Mouse (Mus musculus): Measurements from ENCODE around the gene Hrh3. TPM values are rescaled to one million over a fixed set of nuclear protein-coding genes. Genes with fewer than 3 reads are reported as not detected.

Gene Hrh3
- not detected in 2 replicates for polyA plus RNA-seq (2015; fragmentation: Nextera tagmentation; extraction: Ambion mirVana)

DNA sequence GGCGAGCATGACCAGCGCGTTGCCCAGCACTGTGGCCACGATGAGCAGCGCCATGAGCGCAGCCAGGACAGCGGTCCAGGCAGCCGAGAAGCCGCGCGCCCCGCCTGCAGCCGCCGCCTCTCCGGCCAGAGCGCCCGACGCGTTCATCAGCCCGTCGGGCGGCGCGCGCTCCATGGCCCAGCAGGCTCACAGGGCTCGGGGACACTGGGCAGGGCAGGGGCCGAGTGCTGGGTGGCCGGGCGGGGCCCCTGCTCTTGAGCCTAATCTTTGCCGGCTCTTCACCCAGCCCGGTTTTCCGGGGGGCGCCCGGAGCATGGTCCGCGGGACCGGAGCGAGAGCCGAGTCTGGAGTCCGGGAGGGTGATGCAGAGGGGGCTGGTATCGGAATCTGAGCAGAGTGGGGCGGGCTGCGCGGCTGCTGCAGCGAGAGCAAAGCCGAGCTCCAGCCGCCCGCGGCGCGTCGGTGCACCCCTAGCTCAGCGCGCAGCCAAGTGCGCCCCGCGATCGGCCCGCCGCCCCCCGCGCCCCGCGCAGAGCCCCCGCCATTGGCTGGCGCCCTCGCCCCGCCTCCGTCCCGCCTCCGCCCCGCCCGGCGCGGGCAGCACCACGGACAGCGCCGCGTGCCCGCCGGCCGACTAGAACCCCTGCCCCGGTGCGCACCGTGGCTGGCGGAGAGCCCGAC lies at the start of gene Hrh3:
Gene Hrh3, minus strand, starts transcription at position 511 of the 681 bp plus-strand sequence.
- H3K9ac ChIP-seq: peak within 1 kb of the TSS; percentile 39; the same call in 1 of the 2 replicates
- WGBS: under 1% methylated on average over 67 of the region's 87 CpGs
- no peaks in the 10 kb centered on the region for H3K9me3 ChIP-seq

DNA sequence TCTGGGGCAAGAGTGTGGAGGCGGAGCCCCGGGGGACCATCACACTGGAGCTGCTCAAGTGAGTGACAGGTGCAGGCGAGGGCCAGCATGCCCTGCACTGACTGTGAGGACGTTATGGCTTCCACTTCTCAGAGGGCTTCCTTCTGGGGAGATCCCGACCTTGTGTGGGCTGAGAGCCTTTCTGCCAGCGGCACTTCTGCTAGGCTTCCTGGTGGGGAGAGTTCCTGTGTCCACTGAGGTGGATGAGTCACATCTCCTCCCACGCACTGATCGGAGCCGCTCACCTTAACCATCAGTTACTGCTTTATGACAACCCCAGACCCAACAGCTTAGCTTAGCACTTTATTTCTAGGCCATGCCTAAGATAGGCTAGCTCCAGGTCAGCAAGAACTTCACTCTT lies 44.3 kb upstream of the Hrh3 start:
- ATAC-seq (ENCODE audit: low FRiP score, low read depth): no peak
- H3K36me3 ChIP-seq: peaks cover 92% of the 10 kb centered on the region
- 82% methylated on average over 9 of the region's 9 CpGs for WGBS
- H3K4me2 ChIP-seq (replicated peaks): no peak overlapping the region
- no peaks in the 10 kb centered on the region for H3K4me1 ChIP-seq
- no peak overlapping the region for H3K27ac ChIP-seq
- H3K4me3 ChIP-seq: no peak overlapping the region
- no peaks in the 10 kb centered on the region for H3K9me3 ChIP-seq
- no peak overlapping the region for H3K9ac ChIP-seq
- H3K27me3 ChIP-seq: no peaks in the 10 kb centered on the region

More for the DNA sequence above, at the start of gene Hrh3:
- peaks cover 24% of the 10 kb centered on the region for H3K4me1 ChIP-seq
- H3K36me3 ChIP-seq: no peaks in the 10 kb centered on the region
- peak within 1 kb of the TSS; percentile 98 for H3K4me2 ChIP-seq (replicated peaks)
- peak; percentile 90 for ATAC-seq (ENCODE audit: low FRiP score, low read depth)
- peak within 1 kb of the TSS; percentile 55 for H3K4me3 ChIP-seq
- no peak within 1 kb of the TSS for H3K27ac ChIP-seq
- peaks cover 84% of the 10 kb centered on the region for H3K27me3 ChIP-seq

DNA sequence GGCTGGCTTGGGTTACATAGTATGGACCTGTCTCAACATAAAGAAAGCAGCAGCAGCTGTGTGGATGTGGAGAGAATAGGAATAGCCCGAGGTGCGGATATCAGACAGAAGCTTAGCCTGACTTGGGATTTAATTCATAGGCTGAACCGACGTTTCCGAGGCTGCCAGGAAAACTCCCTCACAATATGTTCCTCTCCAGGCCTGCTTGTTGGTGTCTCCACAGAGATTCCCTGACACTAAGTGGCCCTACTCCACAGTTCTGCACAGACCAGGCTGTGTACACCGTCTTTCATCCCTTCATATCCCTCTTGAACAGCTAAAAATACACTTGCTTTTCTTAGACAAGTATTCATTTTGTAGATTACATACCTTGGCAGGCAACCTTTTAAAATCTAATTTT lies 43.1 kb upstream of the Hrh3 start:
- 85% methylated on average over 6 of the region's 6 CpGs for WGBS
- Histone ChIP-seq H3K36me3 (peaks cover 88% of the 10 kb centered on the region), H3K4me2 (replicated peaks) (no peak overlapping the region), H3K27me3 (no peaks in the 10 kb centered on the region), H3K9ac (no peak overlapping the region), H3K27ac (no peak overlapping the region), H3K4me1 (no peaks in the 10 kb centered on the region), H3K9me3 (no peaks in the 10 kb centered on the region), H3K4me3 (no peak overlapping the region)
- no peak for ATAC-seq (ENCODE audit: low FRiP score, low read depth)

DNA sequence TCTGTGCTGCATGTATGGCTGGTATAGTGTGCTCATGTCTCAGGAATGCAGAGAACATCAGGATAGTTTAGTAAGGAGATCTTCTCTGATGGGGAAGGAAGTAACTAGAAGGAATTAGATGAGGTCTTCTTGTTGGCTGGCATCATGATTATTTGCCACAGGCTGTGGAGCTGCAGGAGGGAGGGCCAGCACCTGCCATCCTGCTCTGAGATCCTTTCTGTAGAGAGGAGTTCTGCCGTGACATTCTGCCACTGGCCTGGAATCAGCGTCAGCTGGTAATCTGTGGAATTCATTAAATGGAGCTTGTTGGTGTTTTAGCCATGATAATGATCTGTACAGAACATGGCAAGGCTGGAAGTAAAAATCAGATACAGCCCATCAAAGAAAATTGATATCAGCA lies 41.8 kb upstream of the Hrh3 start:
- H3K4me1 ChIP-seq: no peaks in the 10 kb centered on the region
- no peak for ATAC-seq (ENCODE audit: low FRiP score, low read depth)
- no peak overlapping the region for H3K4me2 ChIP-seq (replicated peaks)
- peaks cover 83% of the 10 kb centered on the region for H3K36me3 ChIP-seq
- no peak overlapping the region for H3K4me3 ChIP-seq
- H3K27me3 ChIP-seq: no peaks in the 10 kb centered on the region
- no peak overlapping the region for H3K9ac ChIP-seq
- H3K27ac ChIP-seq: no peak overlapping the region
- 78% methylated on average over 2 of the region's 2 CpGs for WGBS
- H3K9me3 ChIP-seq: no peaks in the 10 kb centered on the region

DNA sequence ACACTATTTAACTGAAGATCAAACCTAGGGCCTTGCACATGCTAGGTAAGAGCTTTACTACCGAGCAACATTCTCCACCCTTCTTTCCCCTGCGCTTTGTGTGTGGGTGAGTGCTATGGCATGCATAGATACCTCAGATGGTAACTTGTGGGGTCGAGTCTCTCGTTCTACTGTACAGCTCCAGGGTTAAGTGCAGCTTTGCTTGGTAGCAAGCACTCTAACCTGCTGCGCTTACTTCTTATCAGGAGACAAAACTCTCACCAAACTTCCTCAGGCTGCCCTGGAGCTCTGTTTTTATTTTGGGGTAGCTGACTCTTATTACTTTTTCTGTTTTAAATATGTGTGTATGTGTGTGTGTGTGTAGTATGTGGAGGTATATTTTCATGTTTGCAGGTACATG lies 31.1 kb upstream of the Hrh3 start:
- WGBS: 76% methylated on average over 5 of the region's 5 CpGs
- H3K4me3 ChIP-seq: no peak overlapping the region
- H3K9me3 ChIP-seq: no peaks in the 10 kb centered on the region
- H3K27ac ChIP-seq: no peak overlapping the region
- H3K4me1 ChIP-seq: no peaks in the 10 kb centered on the region
- no peak for ATAC-seq (ENCODE audit: low FRiP score, low read depth)
- no peak overlapping the region for H3K4me2 ChIP-seq (replicated peaks)
- H3K27me3 ChIP-seq: no peaks in the 10 kb centered on the region
- peaks cover 30% of the 10 kb centered on the region for H3K36me3 ChIP-seq
- H3K9ac ChIP-seq: no peak overlapping the region

DNA sequence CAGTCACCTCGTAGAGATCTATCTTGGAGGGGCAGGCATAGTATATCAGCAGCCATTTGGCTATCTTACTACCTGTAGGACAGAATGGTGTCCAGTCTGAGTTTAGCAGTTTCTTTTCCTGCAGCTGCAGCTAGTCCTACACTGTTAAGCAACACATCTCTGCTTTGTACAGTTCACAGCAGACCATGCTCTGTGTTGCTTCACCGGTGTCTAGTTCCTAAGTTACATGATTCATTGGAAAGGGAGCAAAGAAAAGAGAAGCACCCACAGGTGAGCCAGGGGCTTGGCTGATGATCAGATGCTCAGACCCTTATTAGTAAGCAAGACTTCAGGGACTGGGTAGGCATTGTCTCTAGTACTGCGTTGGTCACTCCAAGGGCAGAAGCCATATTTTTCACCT lies 29.6 kb upstream of the Hrh3 start:
- 80% methylated on average over 3 of the region's 3 CpGs for WGBS
- H3K27ac ChIP-seq: no peak overlapping the region

DNA sequence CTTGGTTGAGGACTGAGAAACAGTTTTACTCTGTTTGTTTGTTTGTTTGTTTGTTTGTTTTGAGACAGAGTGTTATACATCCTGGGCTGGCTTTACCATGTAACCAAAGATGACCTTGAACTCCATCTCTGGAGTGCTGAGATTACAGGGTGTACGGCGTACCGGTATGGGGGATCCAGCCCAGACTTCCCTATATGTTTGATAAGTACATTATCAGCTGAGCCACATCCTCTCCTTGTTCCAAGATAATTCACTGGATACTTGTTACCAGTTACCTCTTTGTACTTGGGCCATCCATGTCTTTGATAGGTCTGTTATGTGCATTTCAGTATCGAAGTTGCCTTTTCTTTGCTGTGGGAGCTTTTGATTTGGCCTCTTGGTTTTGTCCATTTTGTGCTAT lies 28.9 kb upstream of the Hrh3 start:
- H3K4me2 ChIP-seq (replicated peaks): no peak overlapping the region
- ATAC-seq (ENCODE audit: low FRiP score, low read depth): no peak
- 94% methylated on average over 4 of the region's 4 CpGs for WGBS
- H3K9me3 ChIP-seq: no peaks in the 10 kb centered on the region
- H3K36me3 ChIP-seq: peaks cover 10% of the 10 kb centered on the region
- no peak overlapping the region for H3K27ac ChIP-seq
- H3K9ac ChIP-seq: no peak overlapping the region
- no peaks in the 10 kb centered on the region for H3K27me3 ChIP-seq
- H3K4me3 ChIP-seq: no peak overlapping the region
- no peaks in the 10 kb centered on the region for H3K4me1 ChIP-seq

More for the DNA sequence above, 29.6 kb upstream of the Hrh3 start:
- Histone ChIP-seq H3K4me1 (no peaks in the 10 kb centered on the region), H3K36me3 (peaks cover 16% of the 10 kb centered on the region), H3K9ac (no peak overlapping the region), H3K27me3 (no peaks in the 10 kb centered on the region), H3K4me3 (no peak overlapping the region), H3K9me3 (no peaks in the 10 kb centered on the region), H3K4me2 (replicated peaks) (no peak overlapping the region)
- ATAC-seq (ENCODE audit: low FRiP score, low read depth): no peak

DNA sequence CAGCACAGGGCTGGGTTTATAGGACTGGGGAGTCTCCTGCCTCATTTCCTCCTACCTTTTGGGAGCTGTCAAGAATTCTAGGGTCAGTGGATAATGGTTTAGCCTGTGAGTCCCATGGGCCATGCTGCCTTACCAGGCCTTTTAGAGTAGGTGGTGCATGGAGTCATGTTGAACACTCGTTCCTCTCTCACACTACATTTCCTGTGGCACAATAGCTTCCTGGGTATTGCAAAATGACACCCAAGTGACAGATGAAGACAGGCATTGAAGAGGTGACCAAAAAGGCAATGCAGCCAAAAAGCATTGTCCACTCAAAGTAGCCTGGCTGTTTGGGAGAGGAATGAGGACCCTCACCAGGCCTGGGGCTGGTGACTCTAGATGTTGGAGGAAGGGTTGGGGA lies 23.4 kb upstream of the Hrh3 start:
- no peak for ATAC-seq (ENCODE audit: low FRiP score, low read depth)
- H3K27me3 ChIP-seq: no peaks in the 10 kb centered on the region
- H3K9me3 ChIP-seq: no peaks in the 10 kb centered on the region
- H3K9ac ChIP-seq: no peak overlapping the region
- H3K4me3 ChIP-seq: no peak overlapping the region
- H3K27ac ChIP-seq: no peak overlapping the region
- peaks cover 24% of the 10 kb centered on the region for H3K4me1 ChIP-seq
- H3K4me2 ChIP-seq (replicated peaks): no peak overlapping the region
- whole genome bisulfite sequencing: 54% methylated on average over 1 of the region's 1 CpGs
- H3K36me3 ChIP-seq: peaks cover 9% of the 10 kb centered on the region

DNA sequence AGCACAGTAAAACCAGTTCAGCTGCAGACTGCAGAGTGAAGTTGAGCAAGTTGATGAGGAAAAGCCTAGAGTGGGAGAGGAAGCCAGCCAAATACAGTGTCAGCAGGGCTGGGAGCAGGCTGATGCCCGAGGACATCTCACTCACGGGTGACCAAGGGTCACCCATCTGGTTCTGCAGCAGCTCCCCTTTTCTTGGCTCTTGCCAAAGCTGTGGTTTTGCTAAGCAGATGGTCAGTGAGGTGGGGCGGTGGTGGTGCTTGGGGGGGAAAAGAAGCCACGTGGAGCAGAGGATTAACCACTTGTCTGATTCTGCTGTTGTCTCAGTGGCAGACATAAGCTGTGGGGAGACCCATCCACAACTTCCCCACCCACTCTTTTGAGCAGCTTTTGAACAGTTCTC lies 21.9 kb upstream of the Hrh3 start:
- Histone ChIP-seq H3K4me2 (replicated peaks) (no peak overlapping the region), H3K4me3 (no peak overlapping the region), H3K27ac (no peak overlapping the region), H3K27me3 (no peaks in the 10 kb centered on the region), H3K9ac (0 out of 2 replicates have a peak overlapping the region, but pooled peaks have one; percentile 19), H3K4me1 (peaks cover 24% of the 10 kb centered on the region), H3K36me3 (peaks cover 9% of the 10 kb centered on the region), H3K9me3 (no peaks in the 10 kb centered on the region)
- WGBS: 20% methylated on average over 4 of the region's 4 CpGs
- ATAC-seq (ENCODE audit: low FRiP score, low read depth): no peak

DNA sequence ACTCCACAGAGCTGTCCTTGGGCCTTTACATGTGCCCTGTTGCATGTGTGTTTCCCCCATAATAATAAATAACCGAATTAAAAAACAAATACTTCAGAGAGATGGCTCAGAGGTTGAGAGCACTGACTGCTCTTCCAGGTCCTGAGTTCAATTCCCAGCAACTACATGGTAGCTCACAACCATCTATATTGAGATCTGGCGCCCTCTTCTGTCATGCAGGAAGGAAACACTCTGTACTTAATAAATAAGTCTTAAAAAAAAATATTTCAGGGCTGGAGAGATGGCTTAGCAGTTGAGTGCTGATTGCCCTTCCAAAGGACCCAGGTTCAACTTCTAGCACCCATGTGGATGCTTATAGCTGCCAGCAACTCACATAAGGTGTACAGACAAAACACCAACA lies 19.9 kb upstream of the Hrh3 start:
- H3K4me1 ChIP-seq: peaks cover 33% of the 10 kb centered on the region
- peaks cover 9% of the 10 kb centered on the region for H3K36me3 ChIP-seq
- 86% methylated on average over 2 of the region's 2 CpGs for WGBS
- no peaks in the 10 kb centered on the region for H3K27me3 ChIP-seq
- no peak overlapping the region for H3K27ac ChIP-seq
- H3K4me3 ChIP-seq: no peak overlapping the region
- H3K4me2 ChIP-seq (replicated peaks): no peak overlapping the region
- no peak overlapping the region for H3K9ac ChIP-seq
- no peaks in the 10 kb centered on the region for H3K9me3 ChIP-seq
- no peak for ATAC-seq (ENCODE audit: low FRiP score, low read depth)

DNA sequence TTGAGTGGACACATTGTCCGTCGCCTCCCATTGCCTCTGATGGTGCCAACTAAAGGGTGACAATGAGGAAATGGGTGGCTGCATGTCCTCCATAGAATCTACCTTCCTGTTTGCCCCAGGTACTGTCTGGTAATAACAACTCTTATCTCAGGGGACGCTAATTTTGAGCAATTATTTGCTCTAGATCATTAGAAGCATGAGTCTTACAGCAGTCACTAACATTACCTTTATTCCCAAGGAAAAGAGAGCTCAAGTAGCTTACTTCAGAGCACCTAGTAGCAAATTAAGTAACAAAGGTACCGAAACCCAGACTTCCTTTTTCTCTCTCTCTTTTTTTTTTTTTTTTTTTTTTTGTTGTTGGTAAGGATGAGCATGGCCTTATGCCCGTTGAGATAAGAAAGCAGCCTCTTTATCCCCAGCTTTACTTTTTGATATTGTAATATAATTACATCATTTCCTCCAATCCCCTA lies 16.0 kb upstream of the Hrh3 start:
- ATAC-seq (ENCODE audit: low FRiP score, low read depth): no peak
- H3K9ac ChIP-seq: peak overlapping the region; percentile 90
- H3K36me3 ChIP-seq: peaks cover 9% of the 10 kb centered on the region
- H3K9me3 ChIP-seq: no peaks in the 10 kb centered on the region
- H3K4me2 ChIP-seq (replicated peaks): peak overlapping the region; percentile 94
- no peak overlapping the region for H3K27ac ChIP-seq
- H3K27me3 ChIP-seq: peaks cover 10% of the 10 kb centered on the region
- WGBS: 68% methylated on average over 5 of the region's 5 CpGs
- peaks cover 22% of the 10 kb centered on the region for H3K4me1 ChIP-seq
- peak overlapping the region; percentile 93 for H3K4me3 ChIP-seq

DNA sequence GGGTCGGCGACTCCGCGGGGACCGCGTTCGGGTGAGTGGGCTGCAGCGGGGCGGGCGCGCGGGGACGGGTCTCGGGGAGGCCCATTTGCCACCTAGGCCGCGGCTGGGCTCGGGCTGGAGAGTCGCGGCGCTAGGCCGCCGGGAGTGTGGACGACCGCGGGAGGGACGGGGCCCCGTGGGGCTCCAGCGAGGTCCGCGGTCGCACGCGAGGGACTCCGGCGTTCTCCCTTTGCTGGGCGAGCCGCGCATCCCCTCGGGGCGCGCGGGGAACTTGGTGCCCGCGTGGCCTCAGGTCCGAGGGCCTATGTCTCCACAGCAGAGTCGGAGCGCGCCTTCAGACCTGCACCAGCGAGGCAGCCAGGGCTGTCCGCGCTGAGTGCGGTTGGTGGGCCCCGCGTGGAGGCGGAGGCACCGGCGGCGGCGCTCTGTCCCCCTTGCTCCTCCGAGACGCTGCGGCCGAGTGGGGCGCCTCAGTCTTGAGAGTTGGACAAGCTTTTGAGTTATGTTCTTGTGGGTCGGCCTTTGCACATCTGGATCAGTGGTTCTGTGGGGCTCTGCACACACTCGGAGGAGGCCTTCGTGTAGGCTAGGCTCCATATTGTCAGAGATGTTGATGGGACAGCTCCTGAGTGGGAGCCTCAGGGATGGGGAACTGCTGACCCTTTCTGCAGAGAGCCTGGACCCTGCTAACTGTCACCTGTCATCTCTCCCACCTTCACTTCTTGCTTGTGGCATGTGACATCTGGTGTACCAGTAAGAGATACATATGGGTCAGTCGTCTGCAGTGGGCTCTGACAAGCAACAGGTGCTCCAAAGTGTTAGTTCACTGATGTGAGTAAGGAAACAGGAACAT lies 15.4 kb upstream of the Hrh3 start:
- Histone ChIP-seq H3K4me1 (peaks cover 22% of the 10 kb centered on the region), H3K27ac (peak overlapping the region; percentile 52; the same call in 1 of the 2 replicates), H3K9me3 (no peaks in the 10 kb centered on the region), H3K27me3 (peaks cover 14% of the 10 kb centered on the region), H3K4me2 (replicated peaks) (peak overlapping the region; percentile 94), H3K9ac (peak overlapping the region; percentile 90), H3K36me3 (peaks cover 9% of the 10 kb centered on the region), H3K4me3 (peak overlapping the region; percentile 93)
- WGBS: 1% methylated on average over 54 of the region's 68 CpGs
- ATAC-seq (ENCODE audit: low FRiP score, low read depth): peak; percentile 20

Measured in limb, embryonic 13.5 days (tissue).